Comparison of ENCODE assay signal across 13 mouse cellular contexts in genomic region chr9:56382786-56383185, GRCm38 (mm10).
"Had no signal": no experiment of that assay in that cellular context is flagged by ENCODE, and none has a peak within 500 bp of the region (broad histone marks: within the 10 kb centered on the region; RNA-seq: fewer than 3 reads in every experiment).

No protein-coding gene starts in this region.

- H3K9me3 ChIP-seq: limb, embryonic 12.5 days; liver, embryonic 13.5 days; midbrain, embryonic 12.5 days; neural tube, embryonic 15.5 days; stomach, embryonic 15.5 days had no signal

- H3K27ac ChIP-seq: kidney, postnatal 0 days; limb, embryonic 12.5 days; liver, embryonic 13.5 days; midbrain, embryonic 12.5 days; neural tube, embryonic 15.5 days; stomach, embryonic 15.5 days had no signal

- DNase-seq: kidney, postnatal 36 days; layer of hippocampus, adult 9-11 months; liver; liver, embryonic 13.5 days; lung, adult 18-20 months; right cerebral cortex, postnatal 4 days; thymus, postnatal 36 days had no signal

- H3K9ac ChIP-seq: limb, embryonic 12.5 days; liver, embryonic 13.5 days; midbrain, embryonic 12.5 days; neural tube, embryonic 15.5 days; stomach, embryonic 15.5 days had no signal

- H3K4me2 ChIP-seq: limb, embryonic 12.5 days; liver, embryonic 13.5 days; midbrain, embryonic 12.5 days; neural tube, embryonic 15.5 days; stomach, embryonic 15.5 days had no signal

- H3K36me3 ChIP-seq: limb, embryonic 12.5 days; liver, embryonic 13.5 days; midbrain, embryonic 12.5 days; neural tube, embryonic 15.5 days; stomach, embryonic 15.5 days had no signal

- H3K4me1 ChIP-seq: limb, embryonic 12.5 days; liver, embryonic 13.5 days; midbrain, embryonic 12.5 days; neural tube, embryonic 15.5 days; stomach, embryonic 15.5 days had no signal

- H3K4me3 ChIP-seq: limb, embryonic 12.5 days; liver, embryonic 13.5 days; midbrain, embryonic 12.5 days; myocyte; neural tube, embryonic 15.5 days; stomach, embryonic 15.5 days had no signal

- H3K27me3 ChIP-seq: limb, embryonic 12.5 days; liver, embryonic 13.5 days; midbrain, embryonic 12.5 days; neural tube, embryonic 15.5 days; stomach, embryonic 15.5 days had no signal
